Mouse (Mus musculus): ENCODE data around the gene Car1.

DNA sequence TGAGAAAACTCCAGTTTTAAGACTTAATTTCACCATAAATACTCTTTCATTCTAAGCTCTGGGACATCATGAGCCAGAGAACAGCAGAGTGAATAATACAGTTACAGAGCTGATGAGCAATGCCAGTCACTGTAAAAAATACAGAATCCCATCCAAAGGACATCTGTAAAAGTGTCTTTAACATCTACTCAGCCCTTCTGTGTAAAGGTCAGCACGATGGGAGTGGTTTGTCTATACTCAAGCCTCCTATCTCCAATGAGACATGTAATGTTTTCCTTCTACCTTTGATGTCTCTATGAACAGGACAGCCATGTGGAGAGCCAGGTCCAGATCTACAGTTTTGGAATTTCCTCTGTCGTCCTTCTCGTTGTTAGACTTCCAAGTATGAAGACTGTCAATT lies 11.1 kb downstream of the Car1 start:
- TF ChIP-seq GATA1 (IDR thresholded peaks at IDR 0.05; ENCODE audit: borderline replicate concordance, low read length) (no peak), FLI1 (IDR thresholded peaks at IDR 0.05; ENCODE audit: low read length) (no peak)

Data from megakaryocyte, embryonic 14.5 days (primary cell).